Mouse (Mus musculus): ENCODE data around the gene Kat6b.
"Not testable (repeated sequence)": the region's sequence is repeated elsewhere in the genome, so short reads cannot be mapped to it uniquely, and the experiment has no call there.

Kat6b gene

DNA sequence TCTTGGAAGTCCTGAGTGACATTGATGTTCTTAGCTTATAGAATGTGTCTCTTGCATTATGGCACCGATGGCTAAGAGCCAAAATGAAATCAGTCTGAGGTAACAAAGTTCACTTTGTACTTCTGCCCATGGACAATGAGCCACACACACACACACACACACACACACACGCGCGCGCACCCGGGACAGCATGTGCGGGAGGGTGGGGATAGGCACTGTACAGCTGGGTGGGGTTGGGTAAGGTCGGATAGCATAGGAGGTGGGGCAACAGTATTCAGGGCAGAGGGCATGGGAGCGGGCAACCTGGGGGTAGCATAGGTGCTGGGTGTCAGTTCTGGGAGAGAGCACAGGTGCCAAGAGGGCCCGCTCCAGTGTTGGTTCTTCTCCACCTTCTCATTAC, 3.5 kb downstream of the Kat6b start:
- DNase-seq (ENCODE audit: low read depth, low spot score), result no peak

DNA sequence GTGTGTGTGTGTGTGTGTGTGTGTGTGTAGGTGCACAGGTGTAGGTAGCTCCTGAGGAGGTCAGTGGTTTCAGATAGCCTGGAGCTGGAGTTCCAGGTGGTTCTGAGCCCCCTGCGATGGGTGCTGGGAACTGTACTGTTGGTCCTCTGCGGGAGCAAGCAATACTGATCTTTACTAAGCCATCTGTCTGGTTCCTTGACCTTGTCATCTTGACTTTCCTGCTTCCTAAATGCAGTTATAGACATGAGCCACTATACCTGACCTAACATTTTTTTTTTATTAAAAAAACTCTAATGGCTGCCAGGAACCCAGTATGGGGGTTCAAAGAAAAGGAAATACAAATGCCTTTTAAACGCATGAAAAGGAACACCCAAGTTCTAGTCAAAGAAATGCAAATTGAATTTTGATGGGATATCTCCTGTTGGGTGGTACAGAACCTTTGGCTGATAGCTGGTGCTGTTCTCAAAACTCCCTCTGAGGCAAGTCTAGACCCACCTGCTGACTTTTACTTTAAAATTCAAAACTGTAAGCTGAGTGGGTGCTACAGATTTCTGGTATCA, 4.8 kb downstream of the Kat6b start:
- no peak for DNase-seq (ENCODE audit: low read depth, low spot score)

DNA sequence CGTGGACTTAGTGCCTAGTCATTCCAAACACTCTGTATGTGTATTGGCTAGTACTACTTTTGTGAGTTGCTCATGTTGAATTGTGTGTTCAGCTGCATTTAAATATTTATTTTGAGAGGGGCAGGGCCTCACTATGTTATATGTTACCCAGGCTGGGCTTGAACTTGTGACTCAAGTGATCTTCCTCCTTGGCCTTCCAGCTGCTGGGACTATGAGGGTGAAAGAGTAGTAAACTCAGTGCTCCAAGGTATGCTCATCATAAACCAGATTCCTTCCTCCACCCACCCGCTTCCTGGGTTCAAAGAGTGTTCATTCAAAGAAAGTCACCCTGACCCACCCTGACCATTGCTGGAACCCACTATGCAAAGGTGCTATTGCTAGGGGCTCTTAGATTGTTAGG, 5.9 kb downstream of the Kat6b start:
- not testable (repeated sequence) for DNase-seq (ENCODE audit: low read depth, low spot score)

DNA sequence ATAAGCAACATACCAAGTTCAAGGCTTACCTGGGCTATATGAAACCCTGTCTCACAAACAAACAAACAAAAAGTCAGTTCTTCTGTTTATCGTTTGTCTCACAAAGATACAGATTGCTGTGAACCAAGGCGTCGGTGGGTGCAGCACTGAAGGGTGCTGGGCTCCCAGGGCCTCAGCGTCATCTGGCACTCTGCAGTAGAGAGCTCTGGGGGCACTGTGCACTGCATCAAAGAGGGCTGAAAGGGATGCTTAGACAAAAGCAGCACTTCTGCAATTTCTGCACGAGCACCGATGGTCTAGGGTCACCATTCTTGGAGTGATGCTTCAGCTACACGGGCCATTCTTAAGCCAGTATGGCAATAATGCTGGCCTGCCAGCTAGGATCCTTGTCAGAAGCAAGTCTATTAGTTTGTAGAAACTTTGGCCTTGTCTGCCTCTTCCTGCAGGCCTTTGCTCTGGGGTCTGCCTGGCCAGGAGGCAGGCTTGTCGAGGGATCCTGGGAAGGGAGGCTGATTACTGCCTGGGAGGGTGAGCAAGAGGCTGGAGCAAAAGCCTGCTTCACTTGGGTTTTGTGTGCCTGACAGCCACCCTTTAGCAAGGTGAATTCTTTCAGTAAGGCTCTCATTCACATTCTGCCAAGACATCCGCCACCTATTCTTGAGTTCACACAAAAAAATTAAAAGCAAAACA, 7.3 kb downstream of the Kat6b start:
- DNase-seq (ENCODE audit: low read depth, low spot score), result not testable (repeated sequence)

DNA sequence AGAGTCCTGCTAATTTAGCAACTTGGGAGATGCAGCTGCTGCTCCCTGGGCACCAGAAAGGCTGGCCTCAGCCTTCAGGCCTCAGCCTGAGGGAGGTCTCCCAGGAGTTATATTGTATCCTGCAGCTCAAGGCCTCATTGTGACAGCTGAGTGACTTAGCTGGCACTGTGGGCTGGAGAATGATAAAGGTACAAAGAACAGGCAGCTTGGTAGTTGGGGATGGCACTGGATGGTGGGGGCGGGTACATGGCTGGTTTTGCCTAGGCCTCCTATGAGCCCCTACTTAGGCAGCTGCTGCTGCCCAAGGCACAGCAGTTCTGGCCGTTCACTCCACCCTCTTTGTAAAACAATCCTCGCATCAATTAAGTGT, 7.9 kb downstream of the Kat6b start:
- DNase-seq (ENCODE audit: low read depth, low spot score), result no peak

DNA sequence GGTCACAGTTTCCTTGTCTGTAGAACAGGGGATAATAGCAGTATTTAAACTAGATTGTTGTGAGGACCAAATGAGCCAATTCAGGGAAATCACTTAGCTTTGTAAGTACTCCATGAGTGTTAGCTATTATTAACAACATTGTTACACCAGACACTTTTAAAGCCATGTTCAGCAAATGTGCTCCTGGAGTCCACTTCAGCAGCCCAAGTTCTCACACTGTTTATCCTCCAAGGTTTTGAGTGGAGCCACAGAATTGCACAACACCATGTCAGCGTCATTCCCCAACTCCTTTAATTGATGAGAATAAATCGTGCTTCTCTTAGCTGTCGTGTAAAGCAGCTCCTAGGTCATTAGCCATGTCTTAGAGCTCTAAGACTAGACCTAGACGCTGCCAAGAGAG, 8.9 kb downstream of the Kat6b start:
- no peak for DNase-seq (ENCODE audit: low read depth, low spot score)

DNA sequence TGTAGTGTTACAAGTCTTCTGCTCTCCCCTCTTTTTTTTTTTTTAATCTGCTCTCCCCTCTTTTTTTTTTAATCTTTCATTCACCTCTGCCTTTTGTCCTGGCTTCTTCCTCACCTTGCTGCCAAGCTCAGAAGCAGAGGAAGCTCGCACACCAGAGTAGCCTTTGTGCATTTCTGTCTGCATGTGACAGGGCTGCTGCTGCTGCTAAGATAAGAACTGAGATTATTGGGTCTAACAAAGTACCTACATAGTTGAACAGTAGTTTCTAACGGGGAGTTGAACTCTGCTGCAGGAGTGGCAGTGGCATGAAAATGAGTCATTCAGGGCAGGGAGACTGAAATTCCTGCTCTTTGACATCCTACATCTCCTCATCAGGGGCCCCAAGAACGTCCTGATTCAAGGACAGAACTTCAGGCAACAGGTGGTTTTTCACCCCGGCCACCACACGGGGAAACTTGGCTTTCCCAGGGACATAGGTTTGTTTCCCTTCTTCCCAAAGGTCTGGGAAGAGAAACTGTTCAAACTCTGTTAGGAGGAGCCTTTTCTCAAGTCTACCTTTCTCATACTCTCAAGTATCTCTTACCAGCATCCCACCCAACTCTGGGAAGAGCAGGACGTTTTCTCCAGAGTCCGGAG, 17.2 kb downstream of the Kat6b start:
- DNase-seq (ENCODE audit: low read depth, low spot score), result no peak

DNA sequence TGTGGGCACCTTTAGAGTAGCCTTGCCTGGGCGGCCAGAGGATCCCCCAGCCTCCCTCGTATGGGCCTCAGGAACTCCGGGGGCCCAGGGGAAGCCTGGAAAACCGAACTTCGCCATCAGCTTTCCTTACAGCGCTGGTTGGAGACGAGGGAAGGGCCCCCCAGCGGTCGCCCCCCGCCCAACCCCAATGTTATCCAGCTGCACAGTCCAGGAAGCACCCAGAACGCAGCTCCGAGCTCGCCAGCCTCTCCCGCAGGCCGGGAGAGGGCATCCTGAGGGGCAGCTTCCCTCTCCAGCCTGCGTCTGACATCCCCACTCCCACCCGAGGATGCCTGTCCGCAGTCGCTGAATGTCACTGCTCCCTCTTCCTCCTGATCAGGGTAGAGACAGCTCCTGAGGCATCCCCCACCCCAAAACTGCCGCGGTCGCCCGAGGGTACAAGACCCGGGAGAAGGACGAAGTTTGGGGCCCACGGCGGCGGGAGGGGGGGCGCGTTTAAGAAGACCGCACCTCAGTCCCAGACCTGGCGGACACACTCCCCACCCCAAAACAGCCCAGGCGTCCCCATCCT, 17.9 kb downstream of the Kat6b start:
- peak; percentile 74 for DNase-seq (ENCODE audit: low read depth, low spot score)

DNA sequence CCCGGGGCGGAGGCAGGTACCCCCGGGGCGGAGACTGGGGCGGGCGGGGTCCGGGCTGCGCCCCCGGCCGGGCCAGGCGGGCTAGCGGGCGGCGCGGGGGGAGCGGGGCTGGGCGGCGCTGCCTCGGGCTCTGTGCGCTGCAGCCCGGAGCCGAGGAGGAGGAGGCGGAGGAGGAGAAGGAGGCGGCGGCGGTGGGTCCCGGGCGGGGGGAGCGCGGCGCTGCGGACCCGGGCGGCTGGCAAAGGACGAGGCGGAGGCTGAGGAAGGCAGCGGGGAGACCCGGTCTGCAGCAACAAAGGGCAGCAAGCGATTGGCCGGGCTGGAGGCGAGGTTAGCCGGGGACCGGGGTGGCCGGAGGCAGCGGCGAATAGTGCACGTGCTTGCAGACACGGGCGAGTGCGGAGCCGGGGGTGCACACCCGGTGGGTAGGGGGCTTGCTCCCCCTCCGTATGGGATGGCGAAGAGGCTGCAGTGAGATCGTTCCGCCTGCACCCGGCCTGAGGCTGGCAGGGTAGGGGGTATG, 18.5 kb downstream of the Kat6b start:
- no peak for DNase-seq (ENCODE audit: low read depth, low spot score)

DNA sequence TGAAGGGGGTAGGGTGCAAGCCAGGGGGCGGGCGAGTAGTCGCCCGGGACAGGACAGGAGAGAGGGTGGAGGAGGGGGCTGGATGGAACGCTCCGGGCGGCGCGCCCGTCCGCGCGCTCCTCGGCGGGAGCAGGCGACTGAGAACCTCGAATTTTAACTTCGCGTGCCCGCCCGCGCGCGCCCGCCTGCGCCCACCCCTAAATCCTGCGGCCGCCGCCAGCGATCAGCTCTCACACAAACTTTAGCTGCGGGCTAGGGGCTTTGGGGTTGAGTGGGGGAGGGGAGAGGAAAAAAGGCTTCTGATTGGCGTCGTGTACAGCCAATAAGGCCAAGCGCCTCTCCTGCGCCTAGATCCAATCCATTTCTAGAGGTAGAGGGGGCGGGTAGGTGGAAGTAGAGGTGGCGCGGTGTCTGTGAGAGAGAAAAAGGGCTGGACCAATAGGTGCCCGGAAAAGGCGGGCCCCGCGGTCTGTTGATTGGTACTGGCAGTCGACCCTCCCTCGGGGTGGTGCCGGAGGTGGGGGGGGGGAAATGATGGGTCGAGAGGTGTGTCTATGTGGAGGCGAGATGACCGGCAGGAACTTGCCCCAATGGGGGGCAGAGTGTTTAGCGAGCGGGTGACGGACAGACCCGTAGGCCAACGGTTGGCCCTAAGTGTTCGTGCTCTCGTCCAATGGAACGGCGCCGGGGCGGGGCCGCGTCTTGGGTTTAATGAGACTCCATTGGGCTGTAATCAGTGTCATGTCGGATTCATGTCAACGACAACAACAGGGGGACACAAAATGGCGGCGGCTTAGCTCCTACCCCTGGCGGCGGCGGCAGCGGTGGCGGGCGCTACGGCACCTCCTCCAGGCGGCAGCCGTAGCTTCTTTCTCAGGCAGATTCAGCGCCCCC, 19.2 kb downstream of the Kat6b start:
- DNase-seq (ENCODE audit: low read depth, low spot score), result peak; percentile 100

DNA sequence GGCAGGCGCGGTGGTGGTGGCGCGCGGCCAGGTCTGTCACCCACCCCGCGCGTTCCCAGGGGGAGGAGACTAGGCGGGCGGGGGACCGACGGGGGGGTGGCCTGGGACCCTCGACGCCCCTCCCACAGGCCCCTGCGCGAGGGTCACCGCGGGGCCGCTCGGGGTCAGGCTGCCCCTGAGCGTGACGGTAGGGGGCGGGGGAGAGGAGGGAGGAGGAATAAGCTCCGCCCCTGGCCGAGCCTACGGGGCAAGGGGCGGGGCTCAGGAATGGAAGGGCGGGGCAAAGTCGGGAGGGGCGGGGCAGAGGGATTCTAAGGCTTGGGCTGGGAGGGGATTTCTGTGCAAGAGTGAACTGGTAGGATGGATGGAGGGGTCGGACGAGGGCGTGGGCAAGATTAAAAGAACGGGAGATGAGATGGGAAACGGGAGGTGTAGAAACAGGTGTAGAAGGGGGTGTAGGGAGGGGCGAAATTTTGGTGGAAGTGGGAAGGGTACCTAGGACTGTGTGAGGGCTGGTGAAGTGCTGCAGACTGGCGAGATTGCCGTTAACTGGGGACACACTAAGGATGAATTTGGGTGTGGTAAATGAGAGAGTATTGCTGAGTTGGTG, 19.9 kb downstream of the Kat6b start:
- peak; percentile 96 for DNase-seq (ENCODE audit: low read depth, low spot score)

DNA sequence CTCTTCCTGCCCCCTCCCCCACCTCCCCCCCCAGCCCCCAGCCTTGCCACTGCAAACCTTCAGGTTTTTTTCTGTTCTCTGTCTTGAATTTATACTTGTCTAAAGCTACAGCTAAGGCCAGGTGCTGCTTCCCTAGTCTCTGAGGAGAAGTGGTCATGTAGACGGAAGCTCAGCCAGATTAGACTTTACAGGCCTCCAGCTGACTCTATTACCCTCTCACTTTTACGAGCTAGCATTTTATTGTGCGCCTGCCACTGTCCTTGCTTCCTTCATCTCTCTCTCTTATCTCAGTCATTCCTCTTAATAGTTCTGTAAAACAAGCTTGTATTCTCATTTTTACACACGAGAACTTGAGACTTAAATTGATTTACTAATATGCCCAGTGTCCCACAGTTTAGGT, 23.8 kb downstream of the Kat6b start:
- peak; percentile 73 for DNase-seq (ENCODE audit: low read depth, low spot score)

DNA sequence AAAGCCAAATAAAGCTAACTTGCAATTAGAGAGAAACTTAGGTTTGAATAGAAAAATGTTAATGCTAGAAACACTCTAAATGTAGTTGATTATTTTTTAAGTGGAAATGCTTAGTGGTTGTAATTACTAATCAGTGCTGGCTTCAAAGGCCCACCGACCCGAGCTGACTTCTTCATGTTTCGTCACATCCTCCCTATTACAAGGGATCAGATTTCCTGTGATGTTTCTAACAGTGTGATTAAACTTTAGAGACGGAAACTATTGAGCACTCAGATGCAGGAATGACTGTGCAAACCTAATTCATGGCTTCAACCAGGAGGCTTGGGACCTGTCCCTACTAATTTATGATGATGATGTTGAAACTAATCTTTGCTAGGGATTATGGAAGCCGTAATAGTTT, 25.8 kb downstream of the Kat6b start:
- DNase-seq (ENCODE audit: low read depth, low spot score), result no peak

DNA sequence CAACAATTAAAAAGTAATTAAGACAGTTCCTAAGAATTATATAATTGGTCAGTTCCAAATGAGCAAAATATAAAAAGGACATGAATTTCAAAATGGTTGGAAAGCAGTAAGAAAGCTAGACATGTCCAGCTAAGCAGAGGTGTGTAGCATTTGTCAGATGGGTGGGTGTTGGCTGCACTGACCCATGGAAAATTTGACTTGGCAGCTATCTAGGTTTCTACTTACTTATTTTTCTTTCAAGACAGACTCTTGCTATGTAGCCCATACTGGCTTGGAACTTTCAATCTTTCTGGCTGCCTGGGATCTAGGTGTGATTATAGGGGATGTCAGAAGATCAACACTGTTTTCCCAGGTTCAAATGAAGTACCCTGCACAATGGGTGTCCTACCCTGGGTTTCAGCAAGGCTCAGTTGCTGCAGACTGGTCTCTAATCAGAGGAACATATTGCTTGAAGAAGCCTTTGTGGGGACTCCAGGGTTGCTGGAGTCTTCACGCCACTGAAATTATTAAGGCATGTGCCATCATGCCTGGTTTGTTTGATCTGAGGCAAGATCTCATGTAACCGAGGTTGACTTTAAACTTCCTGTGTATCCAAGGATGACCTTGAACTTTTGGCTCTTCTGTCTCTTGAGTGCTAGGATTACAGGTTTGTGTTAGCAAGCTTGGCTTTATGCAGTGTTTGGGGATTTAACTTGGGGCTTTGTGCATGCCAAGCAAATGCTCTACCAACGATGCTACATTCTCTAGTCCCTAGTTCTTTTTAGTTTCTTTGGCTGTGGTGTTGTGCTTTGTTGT, 28.1 kb downstream of the Kat6b start:
- no peak for DNase-seq (ENCODE audit: low read depth, low spot score)

DNA sequence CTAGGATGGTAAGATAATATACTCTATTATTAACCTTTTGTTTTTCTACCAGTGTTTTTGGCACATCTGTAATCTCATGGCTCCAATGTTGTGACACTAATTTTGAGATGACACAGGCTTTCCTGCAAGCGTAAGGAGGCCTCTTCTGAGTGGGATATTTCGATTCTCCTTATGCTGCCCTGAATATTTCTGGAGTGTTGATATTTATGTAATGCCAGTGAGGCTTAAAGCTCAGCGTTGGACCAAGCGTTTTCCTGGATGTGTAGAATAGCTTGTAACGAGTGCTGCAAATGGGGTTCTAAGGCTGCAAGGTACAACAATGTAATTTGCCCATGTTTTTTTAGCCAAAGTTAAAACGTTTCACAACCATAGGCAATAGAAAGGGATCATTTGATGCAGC, 30.2 kb downstream of the Kat6b start:
- no peak for DNase-seq (ENCODE audit: low read depth, low spot score)

DNA sequence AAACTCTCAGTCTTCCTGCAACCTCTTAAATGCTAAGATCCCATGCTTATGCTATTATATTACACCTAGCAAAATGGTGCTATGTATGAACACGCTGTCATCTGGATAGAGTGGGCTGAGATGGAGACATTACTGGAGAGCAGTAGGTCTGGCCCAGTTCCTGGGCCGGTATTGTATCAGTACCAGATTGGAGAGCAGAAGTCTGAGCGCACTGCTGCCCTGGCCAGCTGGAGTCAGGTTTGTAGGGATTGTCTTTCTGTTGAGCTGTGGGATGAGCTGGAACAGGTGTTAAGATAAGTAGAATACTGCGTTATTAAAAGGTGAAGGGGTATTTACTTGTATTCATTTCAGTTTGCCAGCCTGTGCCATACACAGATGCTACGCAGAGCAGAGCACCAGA, 34.3 kb downstream of the Kat6b start:
- DNase-seq (ENCODE audit: low read depth, low spot score), result no peak

DNA sequence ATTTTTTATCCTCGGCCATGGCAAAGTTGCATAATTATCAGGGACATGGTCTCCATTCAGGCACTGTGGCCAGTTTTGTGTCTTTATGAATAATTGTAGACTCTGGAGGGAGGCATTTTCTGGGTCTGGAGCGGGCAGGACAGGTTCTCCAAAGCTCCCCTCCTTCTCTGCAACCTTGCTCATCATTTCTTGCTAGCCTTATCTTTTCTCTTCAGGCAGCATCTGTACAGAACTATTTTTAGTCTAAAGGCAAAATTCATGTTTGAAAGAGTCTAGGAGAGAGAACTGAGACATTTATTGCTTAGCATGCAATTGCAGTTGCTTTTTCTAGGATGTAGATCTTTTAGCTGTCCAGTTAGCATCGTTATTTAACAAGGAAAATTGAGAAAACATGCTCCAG, 38.1 kb downstream of the Kat6b start:
- DNase-seq (ENCODE audit: low read depth, low spot score), result no peak

DNA sequence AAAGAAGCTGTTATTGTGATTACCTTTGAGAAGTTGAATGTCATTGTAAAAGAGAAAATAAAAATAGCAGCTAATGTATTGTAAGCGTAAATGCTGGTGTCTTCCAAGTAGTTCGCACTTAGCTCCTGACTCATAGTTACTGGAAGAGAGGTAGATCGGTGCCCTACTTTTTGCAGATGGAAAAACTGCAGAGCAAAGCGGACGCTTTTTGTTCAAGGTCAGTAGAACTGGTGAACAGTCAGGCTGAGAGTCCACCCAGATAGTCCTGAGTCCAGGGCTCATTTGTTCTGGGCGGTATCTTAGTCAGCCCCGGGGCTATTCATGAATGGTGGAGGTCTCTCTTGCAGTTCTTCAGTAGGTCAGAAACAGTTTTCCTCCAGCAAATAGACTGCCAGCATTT, 39.3 kb downstream of the Kat6b start:
- DNase-seq (ENCODE audit: low read depth, low spot score), result no peak

DNA sequence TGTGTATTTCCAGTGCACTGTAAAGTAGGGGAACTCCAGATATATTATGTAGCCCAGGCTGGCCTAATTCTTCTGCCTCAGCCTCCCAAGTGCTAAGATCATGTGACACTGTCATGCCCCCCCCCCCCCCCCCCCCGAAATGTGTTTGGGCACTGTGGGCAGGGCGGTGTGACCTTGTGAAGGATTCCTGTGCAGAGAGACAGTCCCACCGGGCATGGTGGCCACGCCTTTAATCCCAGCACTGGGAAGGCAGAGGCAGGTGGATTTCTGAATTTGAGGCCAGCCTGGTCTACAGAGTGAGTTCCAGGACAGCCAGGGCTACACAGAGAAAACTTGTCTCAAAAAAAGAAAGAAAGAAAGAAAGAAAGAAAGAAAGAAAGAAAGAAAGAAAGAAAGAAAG, 40.3 kb downstream of the Kat6b start:
- DNase-seq (ENCODE audit: low read depth, low spot score), result not testable (repeated sequence)

DNA sequence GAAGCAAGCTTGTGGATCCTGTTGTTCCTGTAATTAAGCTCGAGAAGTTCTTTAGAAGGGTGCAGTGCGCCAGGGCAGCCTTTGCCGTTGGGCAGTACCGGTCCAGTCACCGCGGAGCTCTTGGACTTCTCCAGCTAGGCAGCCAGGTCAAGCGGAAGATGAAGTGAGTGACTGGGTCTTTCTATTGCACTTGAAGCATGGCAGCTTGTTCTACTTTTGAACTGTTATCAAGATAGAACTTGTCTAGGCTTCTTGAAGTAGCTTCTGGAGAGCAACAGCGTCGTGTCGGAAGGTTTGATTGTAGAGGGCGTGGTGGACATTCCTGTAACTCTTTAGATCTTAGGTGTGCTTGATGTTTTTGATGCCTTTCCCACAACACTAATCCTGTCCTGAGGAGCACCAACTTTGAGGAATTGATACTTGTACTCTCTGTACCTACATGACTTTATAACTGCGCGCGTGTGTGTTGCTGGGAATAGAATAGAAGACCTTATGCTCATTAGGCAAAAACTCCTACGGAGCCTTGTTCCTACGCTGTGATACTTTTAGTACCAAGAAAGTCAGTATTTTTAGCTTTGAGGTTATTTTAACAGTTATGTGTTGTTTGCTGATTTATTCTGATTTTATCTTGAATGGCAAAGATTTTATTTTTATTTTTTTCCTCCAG, 41.2 kb downstream of the Kat6b start:
- DNase-seq (ENCODE audit: low read depth, low spot score), result no peak

Measured in A20 (cell line).